Mouse (Mus musculus) left cerebral cortex, adult 2 months (tissue): ENCODE results near the gene Cacna1c. TPM values are rescaled to one million over a fixed set of nuclear protein-coding genes. Genes with fewer than 3 reads are reported as not detected.

Experiments used
- DNase-seq, 2 experiments: peaks; one replicate each; pipeline ENCODE4 v3.0.0; 2021 to 2022; ENCODE audit warnings: low spot score in 2 of 2, mixed read lengths in 1 of 2; ENCODE audit errors: extremely low spot score in 1 of 2
- H3K27ac ChIP-seq: fragments of 200-600 bp; 2 replicates; pipeline ENCODE4 v1.8.1; 2022
- H3K4me3 ChIP-seq: fragments of 200-600 bp; 2 replicates; pipeline ENCODE4 v1.8.1; 2022
- CTCF ChIP-seq: fragments of 200-600 bp; IDR thresholded peaks from 2 replicates; pipeline ENCODE4 v1.8.1; 2022; ENCODE audit warnings: antibody characterized with exemption, mild to moderate bottlenecking, moderate library complexity
- intact Hi-C: fragments of 180-260 bp; cut with DNase I; formaldehyde crosslinking; loops from one replicate; pipeline ENCODE4 v1.15.1; 2025
- total RNA-seq, 2 experiments: library from RNA; stranded (reverse); gene quantifications; 2 replicates each; pipeline ENCODE4 v1.2.3; 2021

Gene Cacna1c
- total RNA-seq, 2 experiments from 2014 or later: 69.1 to 73.9 TPM

GRCm38 (mm10) chr6:119064430-119064829 lies 131.8 kb downstream of the Cacna1c start:
- TF ChIP-seq CTCF: no peak
- Histone ChIP-seq H3K27ac (no peak overlapping the region), H3K4me3 (no peak overlapping the region)
- intact Hi-C loops: no loop called here
- DNase-seq: no peak

GRCm38 (mm10) chr6:119062695-119063094 lies 133.5 kb downstream of the Cacna1c start:
- intact Hi-C loops: no loop called here
- no peak for TF ChIP-seq CTCF
- no peak overlapping the region for H3K27ac ChIP-seq
- no peak overlapping the region for H3K4me3 ChIP-seq
- no peak for DNase-seq

- no peak for TF ChIP-seq CTCF
- H3K27ac ChIP-seq: no peak overlapping the region
- H3K4me3 ChIP-seq: no peak overlapping the region
- no peak for DNase-seq
- intact Hi-C loops: no loop called here
Measured at GRCm38 (mm10) chr6:119058896-119059295, 137.3 kb downstream of the Cacna1c start.

GRCm38 (mm10) chr6:119058461-119058860 lies 137.8 kb downstream of the Cacna1c start:
- intact Hi-C loops: no loop called here
- Histone ChIP-seq H3K4me3 (no peak overlapping the region), H3K27ac (no peak overlapping the region)
- no peak for DNase-seq
- no peak for TF ChIP-seq CTCF

DNA sequence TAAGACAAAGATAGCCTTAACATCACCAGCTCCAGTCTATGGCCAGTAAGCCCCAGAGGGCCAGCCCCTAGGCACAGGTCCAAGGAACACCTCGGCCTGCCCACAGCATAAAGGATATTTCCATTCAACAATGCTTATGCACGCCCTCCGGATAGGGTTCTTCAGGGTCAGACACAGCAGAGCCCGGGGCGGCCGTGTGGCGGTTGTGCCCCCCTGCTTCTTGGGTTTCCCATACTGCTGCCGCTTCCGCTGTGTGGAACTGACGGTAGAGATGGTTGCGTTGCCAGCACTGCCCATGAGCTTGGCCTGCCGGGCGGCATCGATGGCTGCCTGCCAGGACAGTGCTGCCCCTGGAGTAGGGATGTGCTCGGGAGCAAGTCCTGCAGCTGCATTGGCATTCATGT lies 139.1 kb downstream of the Cacna1c start:
- Histone ChIP-seq H3K4me3 (no peak overlapping the region), H3K27ac (no peak overlapping the region)
- no peak for TF ChIP-seq CTCF
- intact Hi-C loops: no loop called here
- DNase-seq: peak in 1 of 2 experiments; percentile 33

GRCm38 (mm10) chr6:119052801-119053200 lies 143.4 kb downstream of the Cacna1c start:
- Histone ChIP-seq H3K4me3 (no peak overlapping the region), H3K27ac (no peak overlapping the region)
- intact Hi-C loops: no loop called here
- no peak for DNase-seq
- no peak for TF ChIP-seq CTCF

DNA sequence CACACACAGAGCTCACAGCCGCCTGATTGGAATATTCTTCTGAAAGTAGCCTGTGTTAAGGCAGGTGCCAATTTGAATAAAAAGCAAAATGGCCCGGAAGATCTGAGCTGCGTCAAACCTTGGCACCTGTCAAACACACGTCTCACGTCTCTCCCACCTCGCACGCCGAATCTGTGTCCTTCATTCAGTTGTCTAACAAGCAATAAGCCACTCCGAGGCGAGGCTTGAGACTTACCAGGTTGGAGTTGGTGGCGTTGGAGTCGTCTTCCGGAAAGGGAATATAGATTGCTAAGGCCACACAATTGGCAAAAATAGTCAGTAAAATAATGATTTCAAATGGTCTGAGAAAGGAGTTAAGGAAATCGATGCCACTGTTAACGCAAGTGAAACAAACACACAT lies 143.9 kb downstream of the Cacna1c start:
- no peak overlapping the region for H3K27ac ChIP-seq
- intact Hi-C loops: no loop called here
- no peak for DNase-seq

GRCm38 (mm10) chr6:119051721-119052120 lies 144.5 kb downstream of the Cacna1c start:
- intact Hi-C loops: no loop called here
- no peak overlapping the region for H3K4me3 ChIP-seq
- no peak for TF ChIP-seq CTCF
- DNase-seq: no peak
- H3K27ac ChIP-seq: no peak overlapping the region

More for the DNA sequence above, 143.9 kb downstream of the Cacna1c start:
- TF ChIP-seq CTCF: no peak
- H3K4me3 ChIP-seq: no peak overlapping the region

DNA sequence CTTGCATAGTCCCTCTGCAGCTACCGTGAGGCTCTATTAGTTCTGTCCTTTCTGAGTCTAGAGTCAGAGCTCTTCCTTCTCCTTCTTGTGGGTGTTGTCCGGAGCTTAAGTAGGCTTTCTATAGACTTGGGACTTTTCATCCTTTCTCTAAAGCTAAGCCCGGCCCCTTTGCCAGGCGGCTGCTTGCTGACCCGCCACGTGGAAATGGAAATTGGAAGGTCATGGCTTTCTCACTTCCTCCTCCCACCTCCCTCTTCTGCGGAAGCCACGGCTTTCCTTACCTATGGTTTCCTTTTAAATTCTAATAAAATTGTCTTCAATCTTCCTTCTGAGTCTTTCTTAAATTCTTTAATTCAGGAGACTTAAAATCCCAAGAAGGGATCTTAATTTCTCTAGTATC lies 148.9 kb downstream of the Cacna1c start:
- H3K27ac ChIP-seq: no peak overlapping the region
- intact Hi-C loops: no loop called here
- no peak overlapping the region for H3K4me3 ChIP-seq
- no peak for TF ChIP-seq CTCF
- DNase-seq: no peak

GRCm38 (mm10) chr6:119045498-119045897 lies 150.7 kb downstream of the Cacna1c start:
- intact Hi-C loops: no loop called here
- H3K4me3 ChIP-seq: no peak overlapping the region
- H3K27ac ChIP-seq: no peak overlapping the region
- DNase-seq: no peak
- TF ChIP-seq CTCF: no peak

- intact Hi-C loops: no loop called here
- no peak for DNase-seq
- H3K27ac ChIP-seq: no peak overlapping the region
Measured at GRCm38 (mm10) chr6:119044148-119044547, 152.1 kb downstream of the Cacna1c start.

GRCm38 (mm10) chr6:119042803-119043202 lies 153.4 kb downstream of the Cacna1c start:
- Histone ChIP-seq H3K27ac (no peak overlapping the region), H3K4me3 (no peak overlapping the region)
- TF ChIP-seq CTCF: no peak
- intact Hi-C loops: no loop called here
- DNase-seq: no peak

More at GRCm38 (mm10) chr6:119044148-119044547, 152.1 kb downstream of the Cacna1c start:
- H3K4me3 ChIP-seq: no peak overlapping the region
- no peak for TF ChIP-seq CTCF

- no peak for TF ChIP-seq CTCF
- DNase-seq: no peak
- no peak overlapping the region for H3K4me3 ChIP-seq
- H3K27ac ChIP-seq: no peak overlapping the region
- intact Hi-C loops: no loop called here
Measured at GRCm38 (mm10) chr6:119040961-119041360, 155.3 kb downstream of the Cacna1c start.
